Mouse (Mus musculus): ENCODE results near the gene Rsph9.

Gene Rsph9

GRCm38 (mm10) chr17:46143578-46144423, at the start of gene Rsph9:
Gene Rsph9 (minus strand): TSS chr17:46144216.
- peak; percentile 58 to 85 for DNase-seq (ENCODE audit: low spot score in 2 of 2)

GRCm38 (mm10) chr17:46188829-46189228, 44.8 kb upstream of the Rsph9 start:
- no peak for DNase-seq (ENCODE audit: low spot score in 2 of 2)

- no peak for DNase-seq (ENCODE audit: low spot score in 2 of 2)
Measured at GRCm38 (mm10) chr17:46182273-46182672, 38.3 kb upstream of the Rsph9 start.

GRCm38 (mm10) chr17:46170538-46170937, 26.5 kb upstream of the Rsph9 start:
- DNase-seq (ENCODE audit: low spot score in 2 of 2) = peak in 1 of 2 experiments; percentile 60

GRCm38 (mm10) chr17:46168768-46169167, 24.8 kb upstream of the Rsph9 start:
- DNase-seq (ENCODE audit: low spot score in 2 of 2) = no peak

- no peak for DNase-seq (ENCODE audit: low spot score in 2 of 2)
Measured at GRCm38 (mm10) chr17:46168318-46168717, 24.3 kb upstream of the Rsph9 start.

- no peak for DNase-seq (ENCODE audit: low spot score in 2 of 2)
Measured at GRCm38 (mm10) chr17:46167014-46167413, 23.0 kb upstream of the Rsph9 start.

- DNase-seq (ENCODE audit: low spot score in 2 of 2) = no peak
Measured at GRCm38 (mm10) chr17:46166270-46166669, 22.3 kb upstream of the Rsph9 start.

- DNase-seq (ENCODE audit: low spot score in 2 of 2) = no peak
Measured at GRCm38 (mm10) chr17:46165460-46165859, 21.4 kb upstream of the Rsph9 start.

GRCm38 (mm10) chr17:46164791-46165190, 20.8 kb upstream of the Rsph9 start:
- DNase-seq (ENCODE audit: low spot score in 2 of 2) = no peak

GRCm38 (mm10) chr17:46164301-46164700, 20.3 kb upstream of the Rsph9 start:
- DNase-seq (ENCODE audit: low spot score in 2 of 2) = no peak

- DNase-seq (ENCODE audit: low spot score in 2 of 2) = peak; percentile 58 to 61
Measured at GRCm38 (mm10) chr17:46162951-46163421, 19.0 kb upstream of the Rsph9 start.

- DNase-seq (ENCODE audit: low spot score in 2 of 2) = peak in 1 of 2 experiments; percentile 30
Measured at GRCm38 (mm10) chr17:46162551-46162950, 18.5 kb upstream of the Rsph9 start.

- DNase-seq (ENCODE audit: low spot score in 2 of 2) = peak in 1 of 2 experiments; percentile 28
Measured at GRCm38 (mm10) chr17:46161710-46162109, 17.7 kb upstream of the Rsph9 start.

- DNase-seq (ENCODE audit: low spot score in 2 of 2) = no peak
Measured at GRCm38 (mm10) chr17:46161179-46161578, 17.2 kb upstream of the Rsph9 start.

GRCm38 (mm10) chr17:46160686-46161085, 16.7 kb upstream of the Rsph9 start, which contains the start of gene Gtpbp2:
Gene Gtpbp2 (plus strand): TSS chr17:46161032.
- DNase-seq (ENCODE audit: low spot score in 2 of 2) = peak; percentile 89 to 97

GRCm38 (mm10) chr17:46160090-46160662, 16.2 kb upstream of the Rsph9 start:
- DNase-seq (ENCODE audit: low spot score in 2 of 2) = peak; percentile 95 to 96

GRCm38 (mm10) chr17:46159236-46159635, 15.2 kb upstream of the Rsph9 start:
- peak; percentile 72 for DNase-seq (ENCODE audit: low spot score in 2 of 2)

GRCm38 (mm10) chr17:46157131-46157530, 13.1 kb upstream of the Rsph9 start:
- no peak for DNase-seq (ENCODE audit: low spot score in 2 of 2)

GRCm38 (mm10) chr17:46156680-46157079, 12.7 kb upstream of the Rsph9 start:
- DNase-seq (ENCODE audit: low spot score in 2 of 2) = peak; percentile 61 to 74

GRCm38 (mm10) chr17:46154336-46154735, 10.3 kb upstream of the Rsph9 start:
- DNase-seq (ENCODE audit: low spot score in 2 of 2) = no peak

GRCm38 (mm10) chr17:46152847-46153782, 9.1 kb upstream of the Rsph9 start, which contains the start of gene Mad2l1bp:
Gene Mad2l1bp (minus strand): TSS chr17:46153553.
- DNase-seq (ENCODE audit: low spot score in 2 of 2) = peak; percentile 86 to 94
